Mouse (Mus musculus): ENCODE results near the gene Id4.

Id4 gene

DNA sequence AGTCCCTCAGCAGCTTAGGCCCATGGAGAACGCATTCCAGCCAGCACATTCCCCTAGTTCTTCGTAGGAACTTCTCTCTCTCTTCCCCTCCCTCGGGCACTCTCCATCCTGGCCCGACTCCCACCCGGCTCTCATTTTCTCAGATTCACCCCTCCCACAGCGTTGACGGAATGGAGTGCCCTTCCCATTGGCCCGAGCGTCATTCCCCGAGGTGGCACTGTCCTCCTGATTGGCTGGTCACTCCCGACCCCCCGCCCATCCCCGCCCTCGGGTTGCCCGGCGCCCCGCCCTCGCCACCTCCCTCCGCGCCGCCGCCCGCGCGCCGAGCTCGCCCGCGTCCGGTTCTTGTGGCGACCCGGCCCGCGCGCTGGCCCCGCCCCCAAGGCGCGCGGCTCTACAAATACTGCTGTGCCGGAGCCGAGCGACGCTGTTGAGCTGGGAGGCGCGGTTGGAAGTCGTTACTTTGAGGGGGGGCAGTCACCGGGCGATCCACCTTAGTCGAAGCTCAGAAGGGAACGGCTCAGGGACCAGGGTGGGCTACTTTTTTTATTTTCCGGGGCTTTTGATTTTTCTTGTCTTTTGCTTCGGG, at the start of gene Id4:
Id4 (plus strand) TSS at position 539 of the 589 bp plus-strand sequence.
- peak; percentile 97 for DNase-seq (ENCODE audit: low spot score)

DNA sequence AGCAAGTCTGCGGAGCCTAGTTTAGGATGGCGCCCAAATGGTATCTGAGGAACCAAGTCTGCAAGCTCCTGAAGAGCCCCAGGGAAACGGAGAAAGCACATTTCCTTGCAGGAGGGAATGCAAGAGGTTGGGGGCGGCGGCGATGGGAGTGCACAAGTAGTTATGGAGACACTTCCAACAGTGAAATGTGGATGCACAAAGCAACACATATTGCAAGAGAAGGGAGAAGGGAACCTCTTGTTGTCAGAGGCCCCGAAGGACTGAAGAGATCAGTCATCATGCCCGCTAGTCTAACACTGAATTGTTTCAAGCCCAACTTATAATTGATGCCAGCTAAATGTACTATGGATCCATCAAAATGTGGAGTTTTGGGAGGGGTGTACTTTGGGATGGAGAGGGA, 33.9 kb upstream of the Id4 start:
- peak; percentile 14 for DNase-seq (ENCODE audit: low spot score)

DNA sequence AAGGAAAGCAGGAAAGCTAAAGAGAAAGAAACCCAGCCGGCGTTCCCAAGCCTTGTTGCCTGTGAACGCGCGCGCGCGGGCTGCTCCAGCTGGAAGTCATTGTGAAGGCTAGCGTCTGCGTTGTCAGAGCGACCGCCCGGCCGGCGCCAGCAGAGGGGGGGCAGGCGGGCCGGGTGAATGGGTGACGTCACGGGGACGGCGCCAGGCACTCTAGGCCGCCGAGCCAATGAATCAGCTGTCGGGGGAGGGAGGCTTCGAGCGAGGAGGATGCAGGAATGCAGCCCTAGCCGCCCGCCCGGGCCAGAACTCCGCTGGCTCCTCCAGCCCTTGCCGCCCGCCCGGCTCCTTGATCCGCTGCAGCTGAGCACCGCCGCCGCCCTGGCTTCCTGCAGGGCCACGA, 33.3 kb upstream of the Id4 start:
- DNase-seq (ENCODE audit: low spot score), result peak; percentile 98

DNA sequence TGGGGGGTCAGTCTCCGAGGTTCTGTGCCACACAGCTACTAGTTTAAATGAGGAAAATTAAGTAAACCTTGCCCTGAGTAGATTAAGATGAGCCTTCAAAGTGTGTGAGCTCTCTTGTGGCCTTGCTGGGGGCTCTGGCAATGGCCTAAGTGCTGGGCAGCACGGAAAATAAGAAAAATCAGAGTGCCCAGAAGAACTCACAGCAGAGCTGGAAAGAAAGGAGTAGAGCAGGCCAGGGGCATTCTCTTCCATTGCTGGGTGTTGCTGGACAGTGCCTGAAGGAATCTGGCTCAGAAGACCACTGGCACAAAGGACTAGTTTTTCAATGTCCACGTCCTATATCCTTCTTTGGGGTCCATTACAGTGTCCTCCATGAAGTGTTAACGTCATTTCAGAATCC, 32.9 kb upstream of the Id4 start:
- no peak for DNase-seq (ENCODE audit: low spot score)

DNA sequence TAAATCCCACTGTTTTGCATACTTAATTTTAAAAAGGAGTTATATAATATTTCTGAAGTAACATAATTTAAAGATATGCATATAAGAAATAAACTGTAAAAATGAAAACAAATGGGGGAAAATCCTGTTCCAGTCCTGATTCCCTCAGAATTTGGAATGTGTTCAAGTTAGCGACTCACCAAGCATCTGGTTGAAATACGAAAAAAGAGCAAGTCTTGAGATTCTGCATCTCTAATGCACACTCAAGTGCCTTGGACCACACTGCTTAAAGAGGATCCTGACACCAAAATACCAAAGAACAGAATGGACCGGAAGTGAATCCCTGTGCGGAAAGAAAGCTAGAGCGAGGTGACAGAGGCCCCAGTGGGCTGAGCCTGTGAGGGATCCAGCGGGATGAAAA, 30.0 kb upstream of the Id4 start:
- no peak for DNase-seq (ENCODE audit: low spot score)

DNA sequence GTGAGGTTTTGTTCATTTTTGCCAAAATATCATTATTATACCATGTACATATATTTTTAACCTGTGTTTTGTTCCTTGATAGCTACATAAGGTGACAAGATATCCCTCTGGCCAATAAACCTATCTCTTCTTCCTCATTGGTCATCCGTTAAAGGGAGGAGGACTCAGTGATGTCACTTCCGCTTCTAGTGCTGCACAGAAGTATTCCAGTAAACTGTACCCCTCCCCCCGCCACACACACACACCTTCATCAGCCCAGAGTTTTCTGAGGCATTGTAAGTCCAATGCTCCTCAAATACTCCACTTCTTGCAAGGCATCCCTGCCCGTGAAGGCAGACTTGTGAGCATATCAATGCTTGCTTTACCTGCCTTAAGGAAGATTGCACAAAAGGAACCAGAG, 24.6 kb upstream of the Id4 start:
- DNase-seq (ENCODE audit: low spot score), result no peak

DNA sequence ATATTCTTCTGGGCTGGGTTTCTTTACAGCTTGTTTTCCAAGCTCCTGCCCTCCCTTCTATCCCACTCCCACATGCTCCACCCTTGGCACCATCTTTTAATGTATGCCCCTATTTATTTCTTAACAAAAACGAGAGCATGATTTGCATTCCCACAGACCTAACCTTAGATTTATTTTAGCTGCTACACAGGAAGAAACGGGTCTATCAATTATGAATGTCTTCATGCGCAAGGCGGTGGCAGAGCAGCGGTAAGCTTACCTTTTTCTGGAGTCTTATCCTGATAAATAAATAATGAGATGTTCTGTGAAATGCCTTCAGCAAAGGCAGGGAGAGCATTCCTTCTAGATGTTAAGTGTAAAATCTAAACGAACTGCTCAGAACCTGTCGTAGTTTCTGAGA, 24.2 kb upstream of the Id4 start:
- no peak for DNase-seq (ENCODE audit: low spot score)

DNA sequence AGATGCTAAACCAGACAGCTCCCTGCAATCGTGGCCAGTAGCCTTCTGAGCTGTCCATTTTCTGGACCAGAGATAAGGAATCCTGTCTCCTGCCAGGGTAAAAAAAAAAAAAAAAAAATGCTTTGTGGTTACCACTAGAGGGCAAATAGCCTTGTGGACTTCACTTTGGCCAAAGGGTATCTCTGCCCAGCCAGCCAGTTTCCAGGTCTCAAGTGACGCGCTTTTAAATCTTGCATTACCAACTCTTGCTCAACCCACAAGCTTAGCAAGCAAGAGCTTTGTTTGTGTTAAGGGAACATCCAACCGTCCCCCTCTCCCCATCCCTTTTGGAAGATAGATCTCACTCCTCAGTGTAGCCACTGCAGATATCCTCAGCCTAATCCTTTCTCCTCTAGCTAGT, 23.5 kb upstream of the Id4 start:
- peak; percentile 43 for DNase-seq (ENCODE audit: low spot score)

DNA sequence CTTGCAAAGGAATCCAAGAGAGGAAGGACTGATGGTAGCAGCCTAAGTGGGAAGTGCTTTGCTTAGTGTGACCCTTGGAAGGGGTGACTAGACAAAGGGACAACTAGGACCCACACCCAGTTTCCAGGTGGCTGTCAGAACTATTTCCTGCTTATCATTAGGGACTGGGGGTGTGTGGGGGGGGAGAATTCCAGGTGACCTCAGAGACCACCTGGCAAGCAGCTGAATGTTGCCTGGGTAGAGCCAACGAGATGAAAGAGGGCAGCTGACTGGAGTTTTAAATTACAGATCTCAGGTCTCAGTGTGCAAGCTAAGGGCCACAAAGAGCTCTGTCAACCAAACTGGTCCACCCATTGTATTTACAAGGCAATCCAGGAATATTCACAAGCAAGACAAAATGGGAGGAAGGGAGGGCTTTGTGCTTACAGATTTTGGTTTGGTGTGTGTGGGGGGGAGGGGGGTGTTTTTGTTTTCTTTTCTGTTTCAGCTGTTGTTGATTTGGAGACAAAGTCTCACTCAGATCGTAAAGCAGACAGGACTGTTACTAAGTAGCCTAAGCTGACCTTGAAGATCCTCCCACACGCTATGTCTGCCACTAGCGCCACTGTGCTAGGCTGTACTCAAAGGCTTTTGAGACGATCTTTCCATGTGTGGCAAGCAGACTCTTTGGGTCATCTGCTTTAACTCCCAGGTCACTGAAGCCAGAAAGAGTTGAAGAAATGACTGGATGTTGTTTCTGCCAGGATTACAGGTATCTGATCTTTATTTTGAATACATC, 15.6 kb upstream of the Id4 start:
- peak; percentile 28 for DNase-seq (ENCODE audit: low spot score)

DNA sequence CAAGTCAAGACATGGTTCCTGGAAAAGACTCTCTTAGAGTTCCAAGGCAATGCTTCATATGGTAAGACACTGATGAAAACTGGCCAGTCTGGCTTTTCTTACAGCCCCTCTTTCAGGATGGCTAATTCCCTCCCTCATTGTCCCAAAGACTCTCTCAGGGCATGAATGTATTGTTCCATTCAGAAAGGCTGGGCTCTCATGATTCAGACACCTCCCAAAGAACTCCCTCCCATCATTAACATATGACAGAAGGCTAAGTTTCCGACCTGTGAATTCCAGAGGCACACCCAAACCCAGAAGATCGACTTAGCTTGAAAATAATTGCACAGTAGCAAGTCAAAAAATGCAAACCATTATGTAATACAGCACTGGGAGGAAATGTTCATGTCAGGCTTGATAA, 8.5 kb upstream of the Id4 start:
- no peak for DNase-seq (ENCODE audit: low spot score)

DNA sequence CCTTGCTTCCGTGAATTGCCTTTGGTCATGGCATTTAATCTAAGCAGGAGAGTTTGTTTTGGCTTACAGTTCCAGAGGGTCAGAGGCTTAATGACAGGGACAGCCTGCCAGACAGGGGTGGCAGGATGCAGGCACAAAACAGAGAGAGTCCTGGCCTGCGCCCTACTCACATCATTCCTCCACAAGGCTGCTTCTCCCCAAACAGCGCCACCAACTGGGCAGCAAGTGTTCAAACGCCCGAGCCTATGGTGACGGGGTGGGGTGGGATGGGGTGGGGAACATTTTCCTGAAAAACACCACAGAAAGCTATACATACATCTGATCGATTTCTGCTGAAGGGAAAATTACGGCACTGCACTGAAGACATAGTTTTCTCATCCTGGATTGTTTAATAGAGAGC, 6.0 kb upstream of the Id4 start:
- no peak for DNase-seq (ENCODE audit: low spot score)

DNA sequence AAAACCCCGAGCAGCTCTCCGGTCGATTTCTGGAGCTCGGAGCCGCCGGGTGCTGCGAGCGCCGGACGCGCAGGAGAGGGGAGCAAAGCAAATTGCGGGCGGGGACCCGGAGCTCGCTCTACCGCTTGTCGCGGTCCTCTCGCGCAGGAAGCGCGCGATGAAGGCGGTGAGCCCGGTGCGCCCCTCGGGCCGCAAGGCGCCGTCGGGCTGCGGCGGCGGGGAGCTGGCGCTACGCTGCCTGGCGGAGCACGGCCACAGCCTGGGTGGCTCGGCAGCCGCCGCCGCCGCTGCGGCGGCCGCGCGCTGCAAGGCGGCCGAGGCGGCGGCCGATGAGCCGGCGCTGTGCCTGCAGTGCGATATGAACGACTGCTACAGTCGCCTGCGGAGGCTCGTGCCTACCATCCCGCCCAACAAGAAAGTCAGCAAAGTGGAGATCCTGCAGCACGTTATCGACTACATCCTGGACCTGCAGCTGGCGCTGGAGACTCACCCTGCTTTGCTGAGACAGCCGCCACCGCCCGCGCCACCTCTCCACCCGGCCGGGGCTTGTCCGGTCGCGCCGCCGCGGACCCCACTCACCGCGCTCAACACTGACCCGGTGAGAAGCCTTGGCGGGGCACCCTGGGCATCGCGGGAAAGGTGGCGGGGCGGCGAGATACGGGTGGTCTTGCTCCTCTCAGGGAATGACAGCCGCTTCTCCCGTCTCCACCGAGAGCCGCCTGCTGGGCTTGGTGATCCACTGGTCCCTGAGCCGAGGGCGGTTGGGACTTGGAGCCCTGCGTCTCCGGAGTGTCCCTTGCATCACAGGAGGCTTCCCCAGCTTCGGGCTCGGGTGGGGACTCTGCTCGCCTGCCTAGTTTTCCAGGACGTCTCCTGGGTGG, 553 bp downstream of the Id4 start:
- DNase-seq (ENCODE audit: low spot score), result peak; percentile 65

DNA sequence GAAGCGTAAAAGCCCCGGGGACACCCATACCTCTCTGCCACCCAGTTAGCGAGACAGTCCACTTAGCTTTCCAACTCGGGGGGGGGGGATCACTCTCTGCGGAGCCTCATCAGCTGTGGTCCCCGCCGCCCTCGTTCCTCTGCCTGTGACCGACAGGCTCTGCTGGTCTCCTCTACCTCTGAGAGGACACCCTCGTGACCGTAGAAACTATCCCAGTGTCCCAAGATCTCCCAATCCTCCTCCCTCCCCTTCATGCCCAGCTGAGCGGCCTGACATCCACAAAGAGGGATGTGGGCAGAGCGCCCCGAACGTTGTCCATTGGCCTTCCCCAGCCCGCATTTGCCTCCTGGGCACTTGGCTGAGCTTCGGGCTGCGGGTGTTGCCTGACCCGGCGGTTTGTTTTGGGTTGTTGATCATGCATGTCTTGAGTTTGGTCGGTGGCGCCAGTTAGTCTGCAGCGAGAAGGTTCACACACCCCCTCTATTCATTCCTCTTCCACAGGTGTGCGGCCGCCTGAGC, 1.5 kb downstream of the Id4 start:
- peak; percentile 51 for DNase-seq (ENCODE audit: low spot score)

DNA sequence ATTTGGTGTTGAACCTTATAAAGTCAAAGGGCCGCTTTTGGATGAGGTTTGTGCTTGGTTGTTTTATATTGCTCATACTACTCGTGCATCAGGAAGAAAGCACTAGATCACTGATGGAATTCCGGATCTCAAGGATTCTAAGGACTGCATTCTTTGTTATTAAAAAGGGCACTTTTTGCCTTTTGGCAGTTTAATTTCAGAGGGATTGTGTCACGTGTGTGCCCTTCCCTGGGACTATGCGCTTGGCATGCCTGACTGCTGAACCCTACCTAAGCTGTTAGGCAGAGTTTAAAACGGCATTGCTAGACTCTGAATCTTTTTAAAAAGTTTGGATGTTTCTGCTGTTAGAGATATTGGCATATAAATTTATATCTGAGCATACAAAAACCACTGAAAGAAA, 4.0 kb downstream of the Id4 start:
- DNase-seq (ENCODE audit: low spot score), result no peak

DNA sequence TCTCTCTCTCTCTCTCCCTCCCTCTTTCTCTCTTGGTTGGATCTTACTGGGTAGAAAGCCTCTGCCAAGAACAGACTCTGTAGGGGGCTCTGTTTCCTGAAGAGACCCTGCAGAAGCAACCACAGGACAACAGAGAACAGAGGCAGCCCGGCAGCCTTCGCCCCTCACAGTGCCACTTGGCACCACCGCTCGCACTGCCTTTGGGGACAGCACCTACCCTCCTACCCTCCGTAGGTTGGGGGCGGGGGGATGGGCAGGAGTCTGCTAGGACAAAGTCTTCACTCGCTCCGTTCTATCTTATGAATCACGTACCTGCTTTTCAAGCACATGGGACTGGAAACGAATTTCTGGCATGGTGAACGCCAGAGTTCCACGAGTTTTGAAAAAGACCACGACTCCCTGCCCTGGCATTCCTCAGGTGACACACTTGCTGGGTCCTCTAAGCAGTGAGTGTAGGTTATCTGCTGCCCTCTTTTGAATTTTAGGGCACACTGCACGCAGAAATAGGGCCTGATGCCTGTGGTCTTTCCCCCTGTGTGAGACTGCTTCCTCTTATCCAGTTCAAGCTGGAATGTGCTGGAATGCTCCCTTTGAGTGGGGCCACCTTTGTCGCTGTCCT, 12.5 kb downstream of the Id4 start:
- peak; percentile 79 for DNase-seq (ENCODE audit: low spot score)

DNA sequence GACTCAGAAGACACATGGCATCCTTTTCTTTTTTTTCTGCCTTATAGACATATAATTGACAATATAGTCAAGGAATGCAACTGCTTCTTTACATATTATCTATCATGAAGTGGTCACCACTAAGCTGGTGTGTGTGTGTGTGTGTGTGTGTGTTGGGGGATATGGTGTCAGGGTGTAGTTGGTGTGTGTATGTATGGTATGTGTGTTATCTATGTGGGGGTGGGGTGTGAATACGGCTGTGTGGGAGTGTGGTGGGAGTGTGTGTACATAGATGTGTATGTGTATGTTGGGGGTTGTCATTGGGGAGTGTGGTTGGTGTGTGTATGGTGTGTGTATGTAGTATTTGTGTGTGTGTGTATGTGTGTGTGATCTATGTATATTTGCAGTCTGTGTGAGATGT, 13.1 kb downstream of the Id4 start:
- no peak for DNase-seq (ENCODE audit: low spot score)

DNA sequence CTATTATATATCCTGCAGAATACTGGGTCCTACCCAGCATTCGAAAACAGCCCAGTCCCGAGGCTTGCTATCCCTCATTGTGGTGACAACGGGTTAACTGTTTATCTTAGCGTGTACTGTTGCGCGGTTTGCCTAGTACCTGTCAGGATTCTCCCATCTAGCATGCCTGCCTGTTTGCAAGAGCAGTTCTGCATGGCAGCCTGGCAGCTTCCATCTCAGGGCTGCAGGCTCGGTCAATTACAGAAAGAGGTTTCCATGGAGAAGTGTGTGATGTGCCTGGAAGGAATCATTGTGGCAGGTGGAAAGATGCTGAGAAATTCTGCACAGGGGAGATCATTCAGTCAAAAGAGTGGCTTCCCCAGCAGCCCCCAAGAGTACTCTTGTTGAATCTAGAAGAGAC, 16.0 kb downstream of the Id4 start:
- DNase-seq (ENCODE audit: low spot score), result no peak

DNA sequence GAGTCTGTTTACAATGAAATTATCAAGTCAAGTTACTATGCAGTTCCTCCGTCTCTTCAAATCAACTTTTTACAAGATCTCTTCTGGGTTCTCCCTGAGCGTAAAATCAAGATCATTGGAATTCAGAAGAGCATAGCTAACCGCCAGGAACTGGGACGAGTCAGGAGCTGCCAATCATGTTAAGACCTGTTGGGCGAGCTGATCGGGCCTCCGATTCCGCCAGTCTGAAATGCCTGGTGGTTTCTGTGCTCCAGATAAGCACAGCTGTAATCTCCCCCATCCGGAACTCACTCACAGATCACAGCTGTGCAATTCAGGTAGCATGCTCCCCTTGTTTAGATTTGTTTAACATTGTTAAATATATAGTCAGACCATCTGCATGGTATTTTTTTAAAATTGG, 23.4 kb downstream of the Id4 start:
- peak; percentile 6 for DNase-seq (ENCODE audit: low spot score)

DNA sequence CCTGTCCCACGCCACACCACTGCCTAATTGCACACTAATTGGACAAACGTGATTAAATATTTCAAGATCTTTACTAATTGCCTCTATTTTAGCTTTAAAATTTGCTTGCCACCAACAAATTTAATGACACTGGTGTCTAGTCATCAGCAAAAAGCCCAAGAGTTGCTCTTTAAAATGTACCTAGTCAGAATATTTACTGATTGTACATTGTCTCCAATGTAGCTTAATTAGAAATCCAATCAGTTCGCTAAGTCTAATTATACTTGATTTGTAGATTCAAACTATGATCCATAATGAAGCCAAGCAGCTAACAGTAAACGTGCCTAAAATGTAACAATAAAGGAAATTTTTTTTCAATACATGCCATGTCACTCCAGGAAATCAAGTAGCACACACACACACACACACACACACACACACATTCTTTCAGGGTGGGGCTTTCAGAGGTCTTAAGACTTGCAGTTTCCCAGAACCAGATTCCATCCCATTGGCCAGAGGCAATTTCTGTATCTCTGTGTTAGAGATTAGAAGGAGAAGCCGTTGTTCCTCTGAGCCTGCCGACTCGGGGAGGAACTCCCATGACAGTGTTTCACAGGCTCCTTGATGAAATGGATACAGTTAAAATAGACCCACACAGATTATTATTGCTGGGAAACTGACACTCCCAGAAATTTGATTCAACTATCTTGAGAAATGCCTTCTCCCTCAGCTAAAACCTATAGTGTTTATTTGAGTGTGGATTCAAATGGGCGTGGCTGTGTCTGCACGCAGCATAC, 24.1 kb downstream of the Id4 start:
- DNase-seq (ENCODE audit: low spot score), result no peak

DNA sequence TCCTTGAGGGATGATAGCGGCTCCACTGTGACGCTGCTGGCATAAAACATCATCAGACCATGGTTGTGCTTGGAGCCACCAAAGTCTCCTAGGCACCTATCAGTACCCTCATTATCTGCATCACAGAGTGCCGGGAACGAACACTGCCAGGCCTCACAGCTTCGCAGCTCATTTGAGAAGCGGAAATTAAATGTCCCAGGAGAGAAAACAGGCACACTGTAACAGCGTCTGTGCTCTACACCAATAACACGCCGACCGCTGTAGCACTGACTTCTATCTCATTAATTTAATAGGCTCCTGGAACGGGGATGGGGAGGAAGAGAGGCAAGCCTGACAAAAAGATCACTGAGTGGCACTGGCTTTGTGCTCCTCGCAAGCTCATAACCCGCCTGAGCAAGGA, 29.4 kb downstream of the Id4 start:
- DNase-seq (ENCODE audit: low spot score), result no peak

DNA sequence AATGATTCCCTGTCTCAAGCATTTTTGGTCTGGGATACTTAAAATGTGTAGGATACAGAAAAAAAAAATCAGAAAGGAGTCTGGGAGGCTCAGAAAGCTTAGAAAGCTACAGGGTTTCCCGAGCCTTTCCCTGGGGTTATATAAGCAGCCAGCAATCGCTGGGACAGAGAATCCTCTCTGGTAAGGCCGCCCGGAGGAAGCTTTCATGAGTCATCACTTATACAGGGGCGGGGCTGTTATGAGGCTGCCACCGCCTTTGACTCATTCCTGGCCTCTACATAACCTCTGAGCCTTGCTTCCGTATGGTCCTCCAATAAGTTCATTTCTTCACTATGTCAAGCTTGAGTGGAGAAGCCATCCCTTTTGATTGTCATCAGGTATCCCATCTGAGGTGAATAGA, 53.5 kb downstream of the Id4 start:
- DNase-seq (ENCODE audit: low spot score), result no peak
